Mouse (Mus musculus) midbrain, embryonic 11.5 days (tissue): ENCODE results near the gene Cse1l. TPM values are rescaled to one million over a fixed set of nuclear protein-coding genes. Genes with fewer than 3 reads are reported as not detected.

Experiments used
- ATAC-seq: fragments of 200-750 bp; cut with Nextera tagmentation; 2 replicates; pipeline ENCODE4 v1.8.0; 2017; ENCODE audit warnings: moderate TSS enrichment, moderate library complexity; ENCODE audit not compliant: low FRiP score
- DNase-seq: peaks from one replicate; pipeline ENCODE4 v3.0.0; 2015; ENCODE audit warnings: low spot score; ENCODE audit errors: missing footprints
- H3K27ac ChIP-seq: fragments of 300-500 bp; sonication (generic); 2 replicates; pipeline ENCODE4 v1.5.1; 2014; ENCODE audit warnings: low read depth, low read length
- H3K27me3 ChIP-seq: fragments of 300-500 bp; sonication (generic); 2 replicates; pipeline ENCODE4 v1.6.1; 2014; ENCODE audit warnings: mild to moderate bottlenecking, low read length, moderate library complexity, mixed read lengths; ENCODE audit not compliant: control insufficient read depth, insufficient read depth
- H3K36me3 ChIP-seq: fragments of 300-500 bp; sonication (generic); 2 replicates; pipeline ENCODE4 v1.6.1; 2014; ENCODE audit warnings: mild to moderate bottlenecking, low read length, moderate library complexity, mixed read lengths; ENCODE audit not compliant: control insufficient read depth, insufficient read depth
- H3K4me1 ChIP-seq: fragments of 300-500 bp; sonication (generic); 2 replicates; pipeline ENCODE4 v1.6.1; 2014; ENCODE audit warnings: low read length; ENCODE audit not compliant: control insufficient read depth, insufficient read depth
- H3K4me2 ChIP-seq: fragments of 300-500 bp; sonication (generic); 2 replicates; pipeline ENCODE4 v1.6.1; 2014; ENCODE audit warnings: mild to moderate bottlenecking, moderate library complexity
- H3K4me3 ChIP-seq: fragments of 300-500 bp; sonication (generic); 2 replicates; pipeline ENCODE4 v1.5.1; 2014; ENCODE audit warnings: low read depth, low read length
- H3K9ac ChIP-seq: fragments of 300-500 bp; sonication (generic); 2 replicates; pipeline ENCODE4 v1.6.1; 2014; ENCODE audit warnings: low read length
- H3K9me3 ChIP-seq: fragments of 300-500 bp; sonication (generic); 2 replicates; pipeline ENCODE4 v1.6.1; 2016; ENCODE audit warnings: low read length; ENCODE audit not compliant: control insufficient read depth
- WGBS: fragments of 180-500 bp; shearing (Covaris S2); extraction: QIAGEN DNeasy Blood & Tissue Kit; methylation state at CpG from one replicate; pipeline ENCODE4 v1.1.7; 2014; 5-methylcytosine and 5-hydroxymethylcytosine counted together
- polyA plus RNA-seq: library from polyadenylated mRNA; unstranded; fragments of >200 nt; fragmentation: Nextera tagmentation; extraction: Ambion mirVana; gene quantifications from 2 replicates; pipeline ENCODE4 v1.2.1, GENCODE M21; 2014

Gene Cse1l
- 231 and 260 TPM in 2 replicates for polyA plus RNA-seq

- peak within 1 kb of the TSS; percentile 94 for H3K27ac ChIP-seq
- peak within 1 kb of the TSS; percentile 94 for H3K9ac ChIP-seq
- H3K4me3 ChIP-seq: peak within 1 kb of the TSS; percentile 89
- peaks cover 9% of the 10 kb centered on the region for H3K4me1 ChIP-seq
- H3K4me2 ChIP-seq: peak within 1 kb of the TSS; percentile 96
- DNase-seq (peak; percentile 100), ATAC-seq (peak; percentile 97)
- no peaks in the 10 kb centered on the region for H3K27me3 ChIP-seq
- H3K9me3 ChIP-seq: no peaks in the 10 kb centered on the region
- WGBS: under 1% methylated on average over 79 of the region's 80 CpGs
- no peaks in the 10 kb centered on the region for H3K36me3 ChIP-seq
Measured at GRCm38 (mm10) chr2:166905711-166906522, at the start of gene Cse1l. Gene Cse1l (plus strand): TSS chr2:166906040.

GRCm38 (mm10) chr2:166856366-166856765, 49.5 kb upstream of the Cse1l start:
- Histone ChIP-seq H3K4me3 (no peak overlapping the region), H3K9me3 (no peaks in the 10 kb centered on the region), H3K27ac (no peak overlapping the region), H3K27me3 (no peaks in the 10 kb centered on the region), H3K4me2 (no peak overlapping the region), H3K36me3 (peaks cover 13% of the 10 kb centered on the region; the same call in 1 of the 2 replicates), H3K9ac (no peak overlapping the region), H3K4me1 (no peaks in the 10 kb centered on the region)
- 88% methylated on average over 6 of the region's 6 CpGs for WGBS
- ATAC-seq (no peak), DNase-seq (no peak)

GRCm38 (mm10) chr2:166857118-166857517, 48.7 kb upstream of the Cse1l start:
- Histone ChIP-seq H3K27ac (no peak overlapping the region), H3K4me1 (no peaks in the 10 kb centered on the region), H3K9ac (no peak overlapping the region), H3K27me3 (no peaks in the 10 kb centered on the region), H3K36me3 (peaks cover 14% of the 10 kb centered on the region; the same call in 1 of the 2 replicates), H3K4me3 (no peak overlapping the region), H3K9me3 (no peaks in the 10 kb centered on the region), H3K4me2 (no peak overlapping the region)
- WGBS: 91% methylated on average over 2 of the region's 2 CpGs
- ATAC-seq: no peak
- DNase-seq: no peak

- peaks cover 11% of the 10 kb centered on the region; the same call in 1 of the 2 replicates for H3K36me3 ChIP-seq
- no peak overlapping the region for H3K9ac ChIP-seq
- no peaks in the 10 kb centered on the region for H3K4me1 ChIP-seq
- H3K4me2 ChIP-seq: no peak overlapping the region
- H3K27ac ChIP-seq: no peak overlapping the region
- ATAC-seq (no peak), DNase-seq (no peak)
- no peaks in the 10 kb centered on the region for H3K9me3 ChIP-seq
- H3K27me3 ChIP-seq: no peaks in the 10 kb centered on the region
- WGBS: 91% methylated on average over 7 of the region's 7 CpGs
- H3K4me3 ChIP-seq: no peak overlapping the region
Measured at GRCm38 (mm10) chr2:166859214-166859613, 46.6 kb upstream of the Cse1l start.

- Histone ChIP-seq H3K27ac (no peak overlapping the region), H3K9ac (no peak overlapping the region), H3K9me3 (no peaks in the 10 kb centered on the region), H3K4me3 (no peak overlapping the region), H3K4me2 (no peak overlapping the region), H3K27me3 (no peaks in the 10 kb centered on the region), H3K36me3 (peaks cover 11% of the 10 kb centered on the region; the same call in 1 of the 2 replicates), H3K4me1 (no peaks in the 10 kb centered on the region)
- WGBS: 73% methylated on average over 3 of the region's 3 CpGs
- ATAC-seq: no peak
- no peak for DNase-seq
Measured at GRCm38 (mm10) chr2:166862505-166862904, 43.3 kb upstream of the Cse1l start.

- no peak overlapping the region for H3K4me2 ChIP-seq
- H3K4me1 ChIP-seq: no peaks in the 10 kb centered on the region
- H3K27ac ChIP-seq: no peak overlapping the region
- H3K9ac ChIP-seq: no peak overlapping the region
- WGBS: 93% methylated on average over 10 of the region's 10 CpGs
- peaks cover 7% of the 10 kb centered on the region; the same call in 1 of the 2 replicates for H3K36me3 ChIP-seq
- no peaks in the 10 kb centered on the region for H3K27me3 ChIP-seq
- no peaks in the 10 kb centered on the region for H3K9me3 ChIP-seq
- H3K4me3 ChIP-seq: no peak overlapping the region
- ATAC-seq (no peak), DNase-seq (no peak)
Measured at GRCm38 (mm10) chr2:166865476-166865875, 40.4 kb upstream of the Cse1l start.

- DNase-seq: no peak
- no peak overlapping the region for H3K4me2 ChIP-seq
- H3K36me3 ChIP-seq: peaks cover 7% of the 10 kb centered on the region
- H3K27me3 ChIP-seq: no peaks in the 10 kb centered on the region
- no peaks in the 10 kb centered on the region for H3K4me1 ChIP-seq
- ATAC-seq: no peak
- H3K9me3 ChIP-seq: no peaks in the 10 kb centered on the region
- whole genome bisulfite sequencing: 92% methylated on average over 20 of the region's 20 CpGs
- H3K27ac ChIP-seq: no peak overlapping the region
- H3K9ac ChIP-seq: no peak overlapping the region
- H3K4me3 ChIP-seq: no peak overlapping the region
Measured at GRCm38 (mm10) chr2:166870271-166870865, 35.5 kb upstream of the Cse1l start.

GRCm38 (mm10) chr2:166870899-166871298, 34.9 kb upstream of the Cse1l start:
- Histone ChIP-seq H3K9me3 (no peaks in the 10 kb centered on the region), H3K27ac (no peak overlapping the region), H3K36me3 (peaks cover 7% of the 10 kb centered on the region), H3K9ac (no peak overlapping the region), H3K27me3 (no peaks in the 10 kb centered on the region), H3K4me2 (no peak overlapping the region), H3K4me3 (no peak overlapping the region), H3K4me1 (no peaks in the 10 kb centered on the region)
- no peak for DNase-seq
- no peak for ATAC-seq
- 95% methylated on average over 10 of the region's 10 CpGs for WGBS

GRCm38 (mm10) chr2:166874675-166875280, 31.1 kb upstream of the Cse1l start:
- H3K9me3 ChIP-seq: no peaks in the 10 kb centered on the region
- peaks cover 4% of the 10 kb centered on the region; the same call in 1 of the 2 replicates for H3K36me3 ChIP-seq
- no peak overlapping the region for H3K4me3 ChIP-seq
- H3K27ac ChIP-seq: no peak overlapping the region
- H3K9ac ChIP-seq: no peak overlapping the region
- no peaks in the 10 kb centered on the region for H3K27me3 ChIP-seq
- ATAC-seq: no peak
- H3K4me2 ChIP-seq: no peak overlapping the region
- no peaks in the 10 kb centered on the region for H3K4me1 ChIP-seq
- WGBS: 88% methylated on average over 10 of the region's 10 CpGs
- no peak for DNase-seq
